Mouse (Mus musculus): Measurements from ENCODE around the gene Med27. TPM values are rescaled to one million over a fixed set of nuclear protein-coding genes. Genes with fewer than 3 reads are reported as not detected.
A peak's percentile ranks its signal among the peaks of the same experiment; 100 is the strongest.

Med27 gene
- polyA plus RNA-seq, 1 experiment from 2014 or later: 42.8 TPM

DNA sequence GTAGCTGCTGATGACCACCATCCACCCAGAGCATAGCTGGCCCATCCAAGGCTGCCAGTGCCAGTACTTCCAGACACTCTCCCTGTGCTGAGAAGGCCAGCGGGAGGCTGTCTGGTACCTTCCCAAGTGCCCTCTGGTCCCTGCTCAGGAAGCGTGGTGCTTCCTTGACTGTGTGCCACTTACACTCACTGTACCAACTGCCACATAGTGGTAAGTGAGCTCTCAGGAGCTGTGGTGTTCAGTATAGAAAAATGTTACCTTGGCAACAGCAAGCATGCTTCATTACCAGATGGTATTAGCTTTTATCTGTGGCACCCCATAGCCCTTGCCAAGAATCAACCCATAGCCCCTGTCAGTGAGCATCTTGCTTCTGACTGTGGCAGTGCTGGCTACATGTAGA lies 148.7 kb downstream of the Med27 start:
- Histone ChIP-seq H3K9ac (ENCODE audit: low read depth, low read length) (no peak overlapping the region), H3K4me1 (replicated peaks; ENCODE audit: control insufficient read depth, insufficient read depth, low read length) (no peaks in the 10 kb centered on the region), H3K36me3 (ENCODE audit: control insufficient read depth, insufficient read depth, low read length) (no peaks in the 10 kb centered on the region), H3K4me2 (no peak overlapping the region), H3K9me3 (ENCODE audit: control insufficient read depth, low read length) (no peaks in the 10 kb centered on the region), H3K4me3 (ENCODE audit: low read depth, low read length) (no peak overlapping the region), H3K27ac (ENCODE audit: low read depth, low read length) (no peak overlapping the region), H3K27me3 (replicated peaks; ENCODE audit: control insufficient read depth, insufficient read depth, low read length) (no peaks in the 10 kb centered on the region)
- DNase-seq (ENCODE audit: low spot score): no peak
- 86% methylated on average over 2 of the region's 2 CpGs for WGBS
- no peak for ATAC-seq (replicated peaks; ENCODE audit: low FRiP score)

DNA sequence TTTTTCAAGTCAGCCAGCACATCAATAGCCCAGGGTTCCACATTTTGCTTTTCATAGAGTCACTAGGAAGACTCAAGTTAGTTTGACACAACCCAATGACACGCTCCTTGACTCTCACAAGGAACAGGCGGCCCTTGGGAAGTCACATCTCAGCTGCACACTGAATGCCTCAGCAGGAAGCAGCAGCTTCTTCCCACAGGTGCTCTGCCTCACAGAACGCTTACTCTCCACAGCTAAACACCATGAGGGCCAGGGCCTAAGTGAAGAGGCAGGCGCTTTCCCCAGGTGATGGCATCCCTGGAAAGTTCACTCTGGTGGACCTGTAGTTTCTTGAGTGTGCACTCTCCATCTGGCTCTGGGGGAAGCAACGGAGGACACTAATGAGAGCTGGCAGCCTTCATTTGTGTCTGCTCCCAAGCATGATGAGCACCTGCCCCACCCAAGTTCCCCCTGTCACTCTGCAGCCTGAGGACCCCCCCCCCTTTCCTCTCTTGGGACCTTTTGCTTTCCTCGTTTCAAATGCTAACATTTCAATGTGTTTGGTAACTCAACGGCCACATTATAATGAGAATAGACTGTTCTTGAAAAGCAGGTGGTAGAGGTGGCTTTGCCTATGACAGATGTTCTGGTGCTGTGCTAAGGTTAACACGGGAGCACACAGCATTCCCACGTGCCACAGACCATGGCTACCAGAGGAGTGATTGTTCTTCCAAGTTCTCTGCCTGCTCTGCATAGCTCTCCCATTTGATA lies 154.2 kb downstream of the Med27 start:
- DNase-seq (ENCODE audit: low spot score) (no peak), ATAC-seq (replicated peaks; ENCODE audit: low FRiP score) (no peak)
- Histone ChIP-seq H3K4me3 (ENCODE audit: low read depth, low read length) (no peak overlapping the region), H3K4me2 (no peak overlapping the region), H3K27ac (ENCODE audit: low read depth, low read length) (no peak overlapping the region), H3K27me3 (replicated peaks; ENCODE audit: control insufficient read depth, insufficient read depth, low read length) (no peaks in the 10 kb centered on the region), H3K9ac (ENCODE audit: low read depth, low read length) (no peak overlapping the region), H3K9me3 (ENCODE audit: control insufficient read depth, low read length) (no peaks in the 10 kb centered on the region), H3K36me3 (ENCODE audit: control insufficient read depth, insufficient read depth, low read length) (no peaks in the 10 kb centered on the region), H3K4me1 (replicated peaks; ENCODE audit: control insufficient read depth, insufficient read depth, low read length) (no peaks in the 10 kb centered on the region)
- 82% methylated on average over 9 of the region's 9 CpGs for WGBS

DNA sequence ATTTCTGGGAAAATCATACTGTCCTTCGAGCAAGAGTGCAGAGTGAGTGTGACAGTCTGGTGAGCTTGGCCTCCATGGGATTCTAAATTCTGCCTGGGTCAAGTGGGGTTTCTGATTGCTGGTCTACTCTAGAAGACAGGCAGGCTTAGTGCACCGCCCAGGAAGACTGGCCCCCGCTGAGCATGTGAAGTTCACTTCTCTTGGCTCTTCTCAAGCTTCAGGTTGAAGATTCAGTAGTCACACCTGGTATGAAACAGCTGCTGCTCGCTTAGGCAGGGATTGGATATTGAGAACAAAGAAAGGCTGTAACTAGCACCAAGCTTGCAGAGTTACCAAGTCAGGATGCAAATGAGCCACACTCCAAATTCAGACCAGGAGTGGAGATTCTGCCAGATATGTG lies 154.8 kb downstream of the Med27 start:
- H3K27me3 ChIP-seq (replicated peaks; ENCODE audit: control insufficient read depth, insufficient read depth, low read length): no peaks in the 10 kb centered on the region
- H3K9ac ChIP-seq (ENCODE audit: low read depth, low read length): no peak overlapping the region
- H3K4me1 ChIP-seq (replicated peaks; ENCODE audit: control insufficient read depth, insufficient read depth, low read length): no peaks in the 10 kb centered on the region
- no peaks in the 10 kb centered on the region for H3K36me3 ChIP-seq (ENCODE audit: control insufficient read depth, insufficient read depth, low read length)
- 87% methylated on average over 4 of the region's 4 CpGs for WGBS
- DNase-seq (ENCODE audit: low spot score) (no peak), ATAC-seq (replicated peaks; ENCODE audit: low FRiP score) (no peak)
- no peak overlapping the region for H3K27ac ChIP-seq (ENCODE audit: low read depth, low read length)
- no peak overlapping the region for H3K4me3 ChIP-seq (ENCODE audit: low read depth, low read length)
- no peak overlapping the region for H3K4me2 ChIP-seq
- no peaks in the 10 kb centered on the region for H3K9me3 ChIP-seq (ENCODE audit: control insufficient read depth, low read length)

DNA sequence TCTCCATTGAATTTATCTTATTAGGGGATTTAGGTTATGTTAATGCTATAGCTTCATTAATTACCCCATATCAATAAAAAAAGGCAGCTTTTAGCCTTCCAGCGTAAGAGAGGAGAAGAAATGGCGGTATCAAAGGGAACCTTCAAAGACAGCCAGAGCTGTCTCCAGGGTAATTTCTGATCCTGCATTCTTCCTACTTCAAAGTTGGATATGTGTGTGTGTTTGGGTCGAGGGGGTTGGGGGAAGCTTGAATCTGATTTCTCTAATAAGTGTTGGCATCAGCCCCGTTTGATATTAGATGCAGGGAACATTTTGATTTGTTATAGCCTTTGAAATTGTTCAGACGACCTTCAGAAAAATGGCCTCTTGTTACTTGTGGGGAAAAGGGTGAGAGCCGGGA lies 158.2 kb downstream of the Med27 start:
- Histone ChIP-seq H3K27me3 (replicated peaks; ENCODE audit: control insufficient read depth, insufficient read depth, low read length) (no peaks in the 10 kb centered on the region), H3K9ac (ENCODE audit: low read depth, low read length) (no peak overlapping the region), H3K4me3 (ENCODE audit: low read depth, low read length) (no peak overlapping the region), H3K27ac (ENCODE audit: low read depth, low read length) (no peak overlapping the region), H3K4me1 (replicated peaks; ENCODE audit: control insufficient read depth, insufficient read depth, low read length) (no peaks in the 10 kb centered on the region), H3K4me2 (no peak overlapping the region), H3K36me3 (ENCODE audit: control insufficient read depth, insufficient read depth, low read length) (no peaks in the 10 kb centered on the region), H3K9me3 (ENCODE audit: control insufficient read depth, low read length) (no peaks in the 10 kb centered on the region)
- no peak for DNase-seq (ENCODE audit: low spot score)
- no peak for ATAC-seq (replicated peaks; ENCODE audit: low FRiP score)
- WGBS: 75% methylated on average over 6 of the region's 6 CpGs

DNA sequence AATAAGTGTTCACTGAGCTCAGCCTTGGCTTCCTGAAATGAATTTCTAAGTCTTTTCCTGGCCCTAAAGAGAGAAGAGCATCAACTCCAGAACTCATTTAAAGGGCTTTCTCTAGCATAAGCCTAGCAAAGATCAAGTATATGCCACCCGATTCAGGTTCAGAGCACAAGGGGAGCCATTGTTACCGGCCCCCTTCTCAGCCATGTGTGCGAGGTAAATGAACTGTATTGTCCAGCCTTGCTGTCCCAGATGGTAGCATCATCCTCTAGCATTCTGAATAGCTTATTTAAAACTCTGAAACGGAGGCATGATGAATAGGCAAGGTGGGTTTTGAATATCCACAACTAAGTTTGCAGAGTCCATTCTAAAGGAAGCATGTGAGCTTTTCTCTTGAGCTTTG lies 159.8 kb downstream of the Med27 start:
- H3K9me3 ChIP-seq (ENCODE audit: control insufficient read depth, low read length): no peaks in the 10 kb centered on the region
- no peak overlapping the region for H3K4me3 ChIP-seq (ENCODE audit: low read depth, low read length)
- no peak for DNase-seq (ENCODE audit: low spot score)
- H3K36me3 ChIP-seq (ENCODE audit: control insufficient read depth, insufficient read depth, low read length): no peaks in the 10 kb centered on the region
- WGBS: 83% methylated on average over 4 of the region's 4 CpGs
- H3K4me2 ChIP-seq: no peak overlapping the region
- H3K27ac ChIP-seq (ENCODE audit: low read depth, low read length): no peak overlapping the region
- H3K9ac ChIP-seq (ENCODE audit: low read depth, low read length): no peak overlapping the region
- no peak for ATAC-seq (replicated peaks; ENCODE audit: low FRiP score)
- H3K4me1 ChIP-seq (replicated peaks; ENCODE audit: control insufficient read depth, insufficient read depth, low read length): no peaks in the 10 kb centered on the region
- H3K27me3 ChIP-seq (replicated peaks; ENCODE audit: control insufficient read depth, insufficient read depth, low read length): no peaks in the 10 kb centered on the region

DNA sequence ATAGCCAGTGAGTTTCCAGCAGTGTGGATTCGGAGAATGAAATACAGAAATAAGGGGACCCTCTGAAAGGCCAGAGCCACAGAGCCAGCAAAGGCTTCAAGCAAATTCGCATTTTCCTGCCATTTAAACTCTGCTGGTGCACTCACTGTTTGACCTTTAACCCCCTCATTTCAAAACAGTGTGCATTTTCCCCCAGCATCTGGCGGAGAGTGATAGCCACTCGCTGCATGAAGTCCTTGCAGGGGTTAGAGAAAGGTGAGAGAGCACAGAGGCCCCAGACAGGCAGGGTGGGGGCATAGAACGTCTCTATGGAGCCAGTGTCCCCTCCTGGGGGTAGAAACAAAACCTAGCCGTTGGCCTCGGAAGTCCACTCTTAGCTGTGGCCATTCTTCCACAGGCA lies 166.5 kb downstream of the Med27 start:
- Histone ChIP-seq H3K36me3 (ENCODE audit: control insufficient read depth, insufficient read depth, low read length) (no peaks in the 10 kb centered on the region), H3K27ac (ENCODE audit: low read depth, low read length) (no peak overlapping the region), H3K4me3 (ENCODE audit: low read depth, low read length) (no peak overlapping the region), H3K4me2 (no peak overlapping the region), H3K27me3 (replicated peaks; ENCODE audit: control insufficient read depth, insufficient read depth, low read length) (no peaks in the 10 kb centered on the region), H3K9me3 (ENCODE audit: control insufficient read depth, low read length) (no peaks in the 10 kb centered on the region), H3K9ac (ENCODE audit: low read depth, low read length) (no peak overlapping the region), H3K4me1 (replicated peaks; ENCODE audit: control insufficient read depth, insufficient read depth, low read length) (peaks cover 5% of the 10 kb centered on the region)
- ATAC-seq (replicated peaks; ENCODE audit: low FRiP score): no peak
- peak; percentile 36 for DNase-seq (ENCODE audit: low spot score)
- 54% methylated on average over 7 of the region's 7 CpGs for WGBS

DNA sequence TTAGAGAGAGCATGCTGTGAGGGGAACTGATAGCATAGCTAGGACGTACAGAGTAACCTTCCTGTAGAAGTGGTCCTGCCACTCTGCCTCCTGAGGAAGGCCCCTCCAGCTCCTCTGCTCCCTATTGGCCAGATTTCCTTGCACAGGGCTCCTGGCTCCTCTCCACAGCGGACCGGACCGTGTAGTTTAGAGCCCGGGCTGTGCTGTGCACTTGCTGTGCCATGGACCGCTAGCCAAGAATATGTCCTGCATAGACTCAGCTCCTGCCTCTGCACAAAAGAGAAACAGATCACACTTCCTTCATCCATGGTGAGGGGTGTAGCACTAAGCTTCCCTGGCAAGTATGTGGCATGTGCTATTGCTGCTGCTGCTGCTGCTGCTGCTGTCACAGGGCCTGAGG lies 168.2 kb downstream of the Med27 start:
- H3K4me3 ChIP-seq (ENCODE audit: low read depth, low read length): no peak overlapping the region
- ATAC-seq (replicated peaks; ENCODE audit: low FRiP score): no peak
- peaks cover 5% of the 10 kb centered on the region for H3K4me1 ChIP-seq (replicated peaks; ENCODE audit: control insufficient read depth, insufficient read depth, low read length)
- no peak overlapping the region for H3K4me2 ChIP-seq
- no peak overlapping the region for H3K9ac ChIP-seq (ENCODE audit: low read depth, low read length)
- no peak for DNase-seq (ENCODE audit: low spot score)
- H3K27me3 ChIP-seq (replicated peaks; ENCODE audit: control insufficient read depth, insufficient read depth, low read length): no peaks in the 10 kb centered on the region
- H3K27ac ChIP-seq (ENCODE audit: low read depth, low read length): no peak overlapping the region
- H3K9me3 ChIP-seq (ENCODE audit: control insufficient read depth, low read length): no peaks in the 10 kb centered on the region
- no peaks in the 10 kb centered on the region for H3K36me3 ChIP-seq (ENCODE audit: control insufficient read depth, insufficient read depth, low read length)
- whole genome bisulfite sequencing: 88% methylated on average over 6 of the region's 6 CpGs

DNA sequence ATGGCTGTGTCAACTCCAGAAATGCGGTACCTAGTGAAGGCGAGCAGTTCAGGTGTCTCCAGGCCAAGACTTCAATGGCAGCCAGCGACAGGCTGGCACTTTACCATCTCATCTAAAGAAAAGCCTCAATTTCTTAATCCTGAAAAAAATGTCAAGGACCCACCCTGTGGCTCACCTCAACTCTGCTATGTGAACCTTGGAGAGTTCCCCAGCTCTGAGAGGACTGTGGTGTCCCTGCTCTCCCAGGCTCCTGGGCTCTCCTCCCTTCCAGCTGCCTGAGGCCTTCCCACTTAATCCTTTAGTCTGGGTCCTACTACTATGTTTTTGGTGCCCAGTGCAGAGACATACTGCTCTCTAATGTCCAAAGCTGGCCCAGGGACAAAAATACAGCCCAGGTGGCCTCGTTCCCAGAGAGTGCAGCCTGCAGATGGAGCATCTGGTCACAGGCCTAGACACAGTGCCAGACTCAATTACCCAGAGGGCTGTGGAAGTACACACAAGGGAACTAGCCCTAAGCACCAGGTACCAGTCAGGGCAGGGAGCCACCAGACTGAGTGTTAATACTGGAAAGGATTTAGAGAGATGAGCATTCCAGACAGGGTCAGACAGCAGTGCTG lies 169.3 kb downstream of the Med27 start:
- no peaks in the 10 kb centered on the region for H3K27me3 ChIP-seq (replicated peaks; ENCODE audit: control insufficient read depth, insufficient read depth, low read length)
- 82% methylated on average over 4 of the region's 4 CpGs for WGBS
- H3K9ac ChIP-seq (ENCODE audit: low read depth, low read length): no peak overlapping the region
- no peaks in the 10 kb centered on the region for H3K9me3 ChIP-seq (ENCODE audit: control insufficient read depth, low read length)
- H3K4me1 ChIP-seq (replicated peaks; ENCODE audit: control insufficient read depth, insufficient read depth, low read length): peaks cover 5% of the 10 kb centered on the region
- no peaks in the 10 kb centered on the region for H3K36me3 ChIP-seq (ENCODE audit: control insufficient read depth, insufficient read depth, low read length)
- H3K27ac ChIP-seq (ENCODE audit: low read depth, low read length): no peak overlapping the region
- DNase-seq (ENCODE audit: low spot score) (no peak), ATAC-seq (replicated peaks; ENCODE audit: low FRiP score) (no peak)
- H3K4me2 ChIP-seq: no peak overlapping the region
- H3K4me3 ChIP-seq (ENCODE audit: low read depth, low read length): no peak overlapping the region

DNA sequence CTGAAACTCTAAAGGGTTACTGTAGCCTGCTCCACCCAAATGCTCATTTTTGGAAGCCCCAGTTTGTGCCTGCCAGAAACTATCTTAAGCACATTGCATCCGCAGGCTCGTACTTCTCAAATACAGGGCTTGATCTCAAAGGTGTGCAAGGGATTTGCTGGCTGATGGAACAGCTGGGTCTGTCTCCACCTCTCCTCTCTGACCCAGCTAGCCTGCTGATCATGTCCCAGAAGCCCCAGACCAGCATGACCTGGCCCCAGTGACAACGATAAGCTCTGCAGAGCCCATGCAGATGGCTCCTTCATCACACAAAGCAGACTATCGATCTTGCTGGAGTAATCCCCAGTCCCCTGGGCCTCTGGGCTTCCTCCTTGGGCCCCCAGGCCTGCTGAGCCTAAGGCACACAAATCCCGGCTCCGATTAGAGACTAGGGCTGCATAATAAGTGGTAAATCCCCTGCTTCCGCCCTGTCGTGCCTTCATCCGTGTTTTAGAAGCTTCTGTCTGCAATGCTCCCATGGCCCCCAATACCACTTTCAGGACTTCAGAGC lies 170.1 kb downstream of the Med27 start:
- no peak overlapping the region for H3K9ac ChIP-seq (ENCODE audit: low read depth, low read length)
- H3K27ac ChIP-seq (ENCODE audit: low read depth, low read length): no peak overlapping the region
- peaks cover 5% of the 10 kb centered on the region for H3K4me1 ChIP-seq (replicated peaks; ENCODE audit: control insufficient read depth, insufficient read depth, low read length)

More for the DNA sequence above, 170.1 kb downstream of the Med27 start:
- DNase-seq (ENCODE audit: low spot score) (no peak), ATAC-seq (replicated peaks; ENCODE audit: low FRiP score) (no peak)
- Histone ChIP-seq H3K27me3 (replicated peaks; ENCODE audit: control insufficient read depth, insufficient read depth, low read length) (no peaks in the 10 kb centered on the region), H3K36me3 (ENCODE audit: control insufficient read depth, insufficient read depth, low read length) (no peaks in the 10 kb centered on the region), H3K9me3 (ENCODE audit: control insufficient read depth, low read length) (no peaks in the 10 kb centered on the region), H3K4me2 (no peak overlapping the region), H3K4me3 (ENCODE audit: low read depth, low read length) (no peak overlapping the region)
- 60% methylated on average over 9 of the region's 9 CpGs for WGBS
